Mouse (Mus musculus): ENCODE measurements around the gene Acat3.

GRCm38 (mm10) chr17:12910391-12910790 lies 30.0 kb downstream of the Acat3 start:
- TF ChIP-seq CTCF (IDR thresholded peaks at IDR 0.05; ENCODE audit: low read depth): no peak
- TF ChIP-seq EP300 (IDR thresholded peaks at IDR 0.05; ENCODE audit: low read depth): no peak

All from liver, embryonic 14.5 days (tissue).